21 mouse cellular contexts compared by ENCODE assay signal in the genomic region with DNA sequence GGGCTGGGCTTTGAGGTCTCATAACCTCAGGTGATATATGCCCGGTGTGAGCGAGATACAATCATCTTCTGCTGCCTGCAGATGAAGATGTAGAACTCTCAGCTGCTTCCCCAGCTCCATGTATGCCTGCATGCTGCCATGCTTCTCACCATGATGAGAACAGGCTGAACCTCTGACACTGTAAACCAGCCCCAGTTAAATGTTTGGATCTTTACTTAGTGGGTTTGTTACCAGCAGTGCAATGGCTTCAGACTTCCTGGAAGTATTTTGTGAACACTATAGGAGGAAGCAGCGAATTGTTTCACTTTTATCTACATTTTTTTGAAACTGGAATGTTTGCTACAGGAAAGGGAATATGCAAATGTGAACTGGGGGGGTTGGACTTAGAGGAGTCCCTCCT. TPM values are rescaled to one million over a fixed set of nuclear protein-coding genes. Genes with fewer than 3 reads are reported as not detected.
"Had no signal": no experiment of that assay in that cellular context is flagged by ENCODE, and none has a peak within 500 bp of the region (broad histone marks: within the 10 kb centered on the region; RNA-seq: fewer than 3 reads in every experiment).

No protein-coding gene starts in this region.

- ATAC-seq: midbrain, embryonic 16.5 days had no signal

- DNase-seq: lung, adult 18-20 months; lung, embryonic 14.5 days; lung, postnatal 10 days; lung, postnatal 36 days; midbrain, embryonic 14.5 days; retina, postnatal 1 day; right cerebral cortex, adult 18-20 months; right cerebral cortex, postnatal 25 days; right cerebral cortex, postnatal 4 days; spleen, adult 18-20 months; thymus, adult 2 months; thymus, postnatal 25 days; thymus, postnatal 4 days had no signal

- H3K4me2 ChIP-seq: lung, embryonic 14.5 days; midbrain, embryonic 12.5 days; neural tube, embryonic 13.5 days; neural tube, embryonic 15.5 days had no signal

- H3K4me3 ChIP-seq: midbrain, embryonic 10.5 days; midbrain, embryonic 12.5 days; myocyte; neural tube, embryonic 13.5 days; neural tube, embryonic 15.5 days had no signal

- H3K36me3 ChIP-seq: midbrain, embryonic 10.5 days; midbrain, embryonic 12.5 days; neural tube, embryonic 13.5 days; neural tube, embryonic 15.5 days had no signal

- H3K9me3 ChIP-seq: midbrain, embryonic 12.5 days; neural tube, embryonic 13.5 days; neural tube, embryonic 15.5 days had no signal

- H3K27me3 ChIP-seq: midbrain, embryonic 12.5 days; neural tube, embryonic 13.5 days; neural tube, embryonic 15.5 days had no signal

- H3K27ac ChIP-seq: macrophage; midbrain, embryonic 10.5 days; midbrain, embryonic 12.5 days; neural tube, embryonic 13.5 days; neural tube, embryonic 15.5 days had no signal

- H3K9ac ChIP-seq: lung, embryonic 14.5 days; midbrain, embryonic 12.5 days; neural tube, embryonic 13.5 days; neural tube, embryonic 15.5 days had no signal

- H3K4me1 ChIP-seq: midbrain, embryonic 10.5 days; midbrain, embryonic 12.5 days; neural tube, embryonic 13.5 days; neural tube, embryonic 15.5 days had no signal

RNA-seq across cellular contexts. Expression of a gene that starts 48.9 kb away (rescaled TPM):
- total RNA-seq: megakaryocyte-erythroid progenitor cell, adult 5-6 weeks had no signal
- polyA plus RNA-seq: macrophage had no signal
